Mouse (Mus musculus) cerebellum, adult 9-10 months (tissue): ENCODE results near the gene Mga.
A peak's percentile ranks its signal among the peaks of the same experiment; 100 is the strongest.

Source experiments
- DNase-seq: peaks from one replicate; pipeline ENCODE4 v3.0.0; 2022

The Mga gene

GRCm38 (mm10) chr2:119988952-119989351 is 91.9 kb downstream of the Mga start:
- DNase-seq = no peak

- no peak for DNase-seq
Measured at GRCm38 (mm10) chr2:119990881-119991280, 93.9 kb downstream of the Mga start.

- DNase-seq = no peak
Measured at GRCm38 (mm10) chr2:119992349-119992748, 95.3 kb downstream of the Mga start.

- no peak for DNase-seq
Measured at GRCm38 (mm10) chr2:119993515-119993914, 96.5 kb downstream of the Mga start.

GRCm38 (mm10) chr2:119994839-119995238 is 97.8 kb downstream of the Mga start:
- DNase-seq = no peak

- no peak for DNase-seq
Measured at GRCm38 (mm10) chr2:119995391-119996281, 98.6 kb downstream of the Mga start.

- DNase-seq = no peak
Measured at GRCm38 (mm10) chr2:119997354-119997753, 100.3 kb downstream of the Mga start.

GRCm38 (mm10) chr2:119999731-120000130 is 102.7 kb downstream of the Mga start:
- DNase-seq = no peak

DNA sequence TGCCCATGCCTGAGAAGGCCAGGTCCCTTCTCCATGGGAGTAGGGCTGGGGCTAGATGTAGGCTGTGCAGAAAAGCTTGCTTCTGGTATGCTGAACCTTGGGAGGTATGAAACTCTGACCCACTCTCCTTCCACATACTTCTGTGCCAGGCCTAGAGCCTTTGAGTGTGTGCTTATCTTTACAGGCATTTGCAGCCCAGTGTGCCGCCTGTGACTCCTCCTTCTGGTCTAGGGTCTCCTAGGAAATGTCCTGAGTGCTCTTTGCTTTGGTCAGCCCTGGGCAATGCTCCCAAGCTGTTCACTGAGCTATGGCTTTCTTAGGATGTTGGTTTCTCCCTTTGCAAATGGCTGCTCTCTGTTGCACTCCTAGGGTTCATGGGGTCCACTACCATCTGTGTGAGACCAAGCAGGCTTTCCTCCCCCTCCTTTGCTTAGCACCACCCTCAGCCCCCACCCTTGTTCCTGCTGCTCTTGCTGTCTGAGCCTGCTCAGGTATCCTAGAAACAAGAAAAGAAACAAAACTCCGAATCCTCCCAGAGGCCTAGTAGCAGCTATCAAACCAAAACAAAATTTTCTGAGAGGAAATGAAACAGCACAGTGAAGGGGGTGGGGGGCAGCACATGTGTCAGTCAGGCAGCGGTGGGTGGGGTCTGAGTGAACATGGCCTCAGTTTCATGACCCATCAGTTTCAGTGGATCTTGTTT is 104.0 kb downstream of the Mga start:
- no peak for DNase-seq

DNA sequence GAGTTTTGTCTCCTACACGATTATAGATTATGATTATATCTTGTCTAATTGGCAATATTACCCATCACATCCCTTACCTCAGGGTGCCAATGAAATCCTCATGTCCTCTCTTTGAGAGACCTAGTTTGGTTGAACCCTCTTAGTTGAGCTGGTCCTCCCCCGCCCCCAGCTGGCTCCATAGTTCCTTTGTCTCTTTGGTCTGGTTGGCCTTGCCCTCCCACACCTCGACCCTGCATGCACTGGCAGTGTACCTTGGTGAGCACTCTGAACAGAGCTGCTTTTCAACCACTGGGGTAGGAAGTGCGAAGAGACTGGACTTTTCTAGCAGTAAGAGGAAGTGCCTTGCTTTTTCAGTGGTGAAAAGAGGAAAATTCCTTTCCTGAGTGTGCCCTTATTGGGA is 104.9 kb downstream of the Mga start:
- DNase-seq = no peak

GRCm38 (mm10) chr2:120003970-120004369 is 106.9 kb downstream of the Mga start:
- DNase-seq = no peak

DNA sequence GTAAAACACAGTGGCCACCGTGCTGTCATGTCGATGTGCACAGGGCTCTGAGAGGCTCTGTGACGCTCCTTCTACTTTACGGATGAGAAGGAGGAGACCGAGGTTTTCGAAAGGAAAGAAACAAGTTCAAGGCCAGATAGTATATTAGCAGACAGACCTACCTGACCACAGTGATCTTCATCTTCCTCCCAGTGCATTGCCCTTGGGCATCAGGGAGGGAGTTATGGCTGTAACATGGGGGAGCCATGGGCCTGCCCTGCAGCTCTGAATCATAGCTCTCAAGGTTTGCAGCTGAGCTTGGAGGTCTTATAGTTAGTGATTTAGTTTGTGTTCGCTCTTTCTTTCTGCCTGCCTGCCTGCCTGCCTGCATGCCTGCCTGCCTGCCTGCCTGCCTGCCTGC is 109.7 kb downstream of the Mga start:
- DNase-seq = no peak

DNA sequence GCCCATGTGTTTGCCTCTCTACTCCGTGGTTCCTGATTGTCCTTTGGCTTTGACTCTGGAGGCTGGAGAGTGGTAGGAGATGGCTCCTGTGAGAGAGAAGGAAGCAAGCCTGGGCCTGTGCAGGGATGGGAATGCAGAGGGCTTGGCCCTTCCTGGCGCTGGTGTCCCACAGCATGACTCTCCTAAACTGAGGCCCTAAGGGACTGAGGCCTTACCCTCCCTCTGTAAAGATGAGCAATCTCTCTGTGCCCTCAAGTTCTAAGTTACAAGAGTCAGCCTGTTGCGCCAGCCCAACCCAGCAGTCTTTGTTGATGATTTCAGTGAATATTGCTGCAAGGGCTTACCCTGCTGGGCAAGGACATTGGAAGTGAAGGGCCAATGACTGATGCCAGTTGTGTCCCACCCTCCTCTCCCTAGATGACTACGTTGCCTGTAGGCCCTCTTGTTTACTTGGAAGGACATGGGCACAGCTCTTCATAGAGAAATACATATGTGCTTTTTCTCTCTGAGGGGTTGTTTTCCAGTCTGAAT is 110.7 kb downstream of the Mga start:
- DNase-seq = no peak

DNA sequence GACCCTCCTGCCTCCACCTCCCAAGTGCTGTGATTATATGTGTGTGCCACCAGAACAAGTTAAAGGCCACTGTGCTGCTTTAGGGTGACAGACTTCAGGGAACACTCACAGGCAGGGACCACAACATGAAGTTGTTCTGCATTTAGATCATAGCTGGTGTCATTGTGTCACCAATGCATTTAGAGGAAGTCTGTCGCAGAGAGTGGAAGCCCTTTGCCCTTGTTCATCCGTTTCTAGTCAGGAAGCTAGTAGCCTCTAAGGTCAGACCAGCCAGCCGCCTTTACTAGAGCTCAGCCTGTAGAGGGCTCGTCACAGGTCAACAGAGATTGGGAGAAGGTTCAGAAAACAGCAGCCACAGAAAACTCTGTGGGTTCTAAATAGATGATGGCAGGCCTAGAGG is 111.6 kb downstream of the Mga start:
- DNase-seq = no peak

DNA sequence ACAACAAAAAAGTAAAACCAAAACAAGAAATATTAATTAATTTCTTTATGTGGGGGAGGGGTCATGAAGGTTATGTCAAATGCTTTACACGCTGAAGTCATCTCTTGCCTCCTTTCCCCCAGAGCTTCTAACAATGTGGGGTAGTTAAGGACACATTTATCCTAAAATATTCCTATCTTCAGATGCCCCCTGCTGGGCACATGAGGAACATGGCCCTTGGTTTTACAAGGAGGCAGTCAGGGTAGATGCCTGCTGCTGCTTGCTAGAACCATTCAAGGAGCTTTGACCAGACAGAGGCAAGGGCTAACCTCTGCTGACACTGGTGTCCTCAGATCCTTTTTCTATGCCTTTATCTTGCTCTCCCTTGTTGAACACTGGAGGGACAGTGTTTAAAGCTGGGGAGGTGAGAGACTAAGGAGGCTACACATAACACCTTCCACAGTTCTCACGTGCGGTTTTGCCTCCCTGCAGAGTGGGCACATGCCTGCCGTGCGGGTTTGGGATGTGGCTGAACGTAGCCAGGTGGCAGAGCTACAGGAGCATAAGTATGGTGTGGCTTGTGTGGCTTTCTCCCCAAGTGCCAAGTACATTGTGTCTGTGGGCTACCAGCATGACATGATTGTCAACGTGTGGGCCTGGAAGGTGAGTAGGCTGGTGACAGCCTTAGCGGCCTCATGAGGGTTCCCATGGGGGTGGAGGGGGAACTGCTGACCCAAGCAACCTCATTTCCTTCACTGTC is 114.6 kb downstream of the Mga start:
- DNase-seq = peak; percentile 64

DNA sequence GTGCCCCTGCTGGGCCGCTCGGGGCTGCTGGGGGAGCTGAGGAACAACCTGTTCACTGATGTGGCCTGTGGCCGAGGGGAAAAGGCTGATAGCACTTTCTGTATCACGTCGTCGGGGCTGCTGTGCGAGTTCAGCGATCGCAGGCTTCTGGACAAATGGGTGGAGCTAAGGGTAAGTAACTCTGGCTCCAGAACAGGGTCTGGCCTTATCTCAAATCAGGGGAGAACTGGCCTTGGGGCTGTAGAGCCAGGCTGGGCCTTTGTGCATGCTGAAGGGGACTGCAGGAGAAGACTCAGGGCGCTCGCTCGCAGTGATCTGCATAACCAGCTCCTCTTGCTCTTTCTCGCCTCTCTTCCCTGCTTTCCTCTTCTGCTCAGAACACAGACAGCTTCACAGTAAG is 115.9 kb downstream of the Mga start:
- no peak for DNase-seq

GRCm38 (mm10) chr2:120013831-120014486 is 116.9 kb downstream of the Mga start:
- DNase-seq = no peak

- no peak for DNase-seq
Measured at GRCm38 (mm10) chr2:120015882-120016281, 118.9 kb downstream of the Mga start.

DNA sequence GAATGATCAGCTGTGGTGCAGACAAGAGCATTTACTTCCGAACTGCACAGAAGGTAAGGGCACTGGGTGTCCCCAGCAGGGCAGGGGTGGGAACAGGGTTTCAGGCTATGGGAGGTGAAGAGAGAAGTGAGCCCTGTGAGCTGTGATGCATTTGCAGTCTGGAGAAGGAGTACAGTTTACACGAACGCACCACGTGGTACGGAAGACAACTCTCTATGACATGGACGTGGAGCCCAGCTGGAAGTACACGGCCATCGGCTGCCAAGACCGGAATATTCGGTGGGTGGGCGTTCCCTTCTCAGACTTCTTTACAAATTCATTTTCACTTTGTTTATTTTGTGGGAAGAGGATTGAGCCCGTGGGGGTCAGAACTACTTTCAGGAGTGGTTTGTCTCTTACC is 120.6 kb downstream of the Mga start:
- DNase-seq = no peak
